Mouse (Mus musculus) liver, embryonic 12.5 days (tissue): Measurements from ENCODE around the gene Emx2. TPM values are rescaled to one million over a fixed set of nuclear protein-coding genes. Genes with fewer than 3 reads are reported as not detected.

ENCODE experiments used
- ATAC-seq: fragments of 200-750 bp; cut with Nextera tagmentation; 2 replicates; pipeline ENCODE4 v1.8.0; 2017; ENCODE audit warnings: moderate number of reproducible peaks, mild to moderate bottlenecking, moderate library complexity
- H3K27ac ChIP-seq: fragments of 300-500 bp; sonication (generic); 2 replicates; pipeline ENCODE4 v1.5.1; 2016; ENCODE audit warnings: mild to moderate bottlenecking
- H3K27me3 ChIP-seq: fragments of 300-500 bp; sonication (generic); replicated peaks from 2 replicates; pipeline ENCODE4 v1.6.1; 2016; ENCODE audit warnings: mild to moderate bottlenecking, moderate library complexity
- H3K36me3 ChIP-seq: fragments of 300-500 bp; sonication (generic); 2 replicates; pipeline ENCODE4 v1.6.1; 2016; ENCODE audit warnings: mild to moderate bottlenecking, moderate library complexity
- H3K4me1 ChIP-seq: fragments of 300-500 bp; sonication (generic); 2 replicates; pipeline ENCODE4 v1.6.1; 2016
- H3K4me2 ChIP-seq: fragments of 300-500 bp; sonication (generic); 2 replicates; pipeline ENCODE4 v1.6.1; 2016; ENCODE audit warnings: mild to moderate bottlenecking, moderate library complexity
- H3K4me3 ChIP-seq: fragments of 300-500 bp; sonication (generic); 2 replicates; pipeline ENCODE4 v1.5.1; 2016; ENCODE audit warnings: mild to moderate bottlenecking, moderate library complexity
- H3K9ac ChIP-seq: fragments of 300-500 bp; sonication (generic); 2 replicates; pipeline ENCODE4 v1.6.1; 2016; ENCODE audit warnings: mild to moderate bottlenecking, moderate library complexity
- H3K9me3 ChIP-seq: fragments of 300-500 bp; sonication (generic); replicated peaks from 2 replicates; pipeline ENCODE4 v1.6.1; 2016; ENCODE audit warnings: mild to moderate bottlenecking, moderate library complexity
- WGBS: fragments of 180-500 bp; shearing (Covaris S2); methylation state at CpG from one replicate; pipeline ENCODE4 v1.1.7; 2016; ENCODE audit not compliant: insufficient replicate concordance; 5-methylcytosine and 5-hydroxymethylcytosine counted together
- polyA plus RNA-seq: library from polyadenylated mRNA; unstranded; fragments of >200 nt; fragmentation: Nextera tagmentation; extraction: Ambion mirVana; gene quantifications from 2 replicates; pipeline ENCODE4 v1.2.1, GENCODE M21; 2016

Emx2 gene
- polyA plus RNA-seq = 0.05 and 0.11 TPM in 2 replicates

GRCm38 (mm10) chr19:59457951-59458742 lies at the start of gene Emx2:
TSS of gene Emx2 (plus strand) at chr19:59458372.
- no peaks in the 10 kb centered on the region for H3K36me3 ChIP-seq
- H3K9me3 ChIP-seq = no peaks in the 10 kb centered on the region
- ATAC-seq = no peak
- under 1% methylated on average over 58 of the region's 58 CpGs for WGBS
- H3K4me3 ChIP-seq = peak within 1 kb of the TSS; percentile 28
- H3K4me1 ChIP-seq = peaks cover 7% of the 10 kb centered on the region
- H3K27ac ChIP-seq = no peak within 1 kb of the TSS
- no peak within 1 kb of the TSS for H3K9ac ChIP-seq
- H3K4me2 ChIP-seq = peak within 1 kb of the TSS; percentile 48
- peaks cover 100% of the 10 kb centered on the region for H3K27me3 ChIP-seq

- Histone ChIP-seq H3K27me3 (peaks cover 41% of the 10 kb centered on the region), H3K9me3 (no peaks in the 10 kb centered on the region), H3K27ac (no peak overlapping the region), H3K36me3 (no peaks in the 10 kb centered on the region), H3K4me1 (0 out of 2 replicates have a peak, but pooled peaks cover 4% of the 10 kb centered on the region), H3K9ac (no peak overlapping the region), H3K4me3 (no peak overlapping the region), H3K4me2 (no peak overlapping the region)
- 33% methylated on average over 5 of the region's 5 CpGs for WGBS
- ATAC-seq = no peak
These were observed 44.0 kb upstream of the Emx2 start for GRCm38 (mm10) chr19:59414128-59414527.

GRCm38 (mm10) chr19:59418024-59418423 lies 40.1 kb upstream of the Emx2 start:
- WGBS = 3% methylated on average over 15 of the region's 15 CpGs
- no peak for ATAC-seq

GRCm38 (mm10) chr19:59418671-59419070 lies 39.5 kb upstream of the Emx2 start:
- 57% methylated on average over 6 of the region's 6 CpGs for WGBS
- Histone ChIP-seq H3K36me3 (no peaks in the 10 kb centered on the region), H3K27me3 (peaks cover 62% of the 10 kb centered on the region), H3K4me2 (no peak overlapping the region), H3K9ac (no peak overlapping the region), H3K27ac (no peak overlapping the region), H3K9me3 (no peaks in the 10 kb centered on the region), H3K4me3 (no peak overlapping the region), H3K4me1 (0 out of 2 replicates have a peak, but pooled peaks cover 4% of the 10 kb centered on the region)
- ATAC-seq = no peak

More at GRCm38 (mm10) chr19:59418024-59418423, 40.1 kb upstream of the Emx2 start:
- no peak overlapping the region for H3K9ac ChIP-seq
- no peak overlapping the region for H3K27ac ChIP-seq
- H3K4me1 ChIP-seq = 0 out of 2 replicates have a peak, but pooled peaks cover 4% of the 10 kb centered on the region
- H3K4me3 ChIP-seq = no peak overlapping the region
- H3K36me3 ChIP-seq = no peaks in the 10 kb centered on the region
- H3K9me3 ChIP-seq = no peaks in the 10 kb centered on the region
- H3K4me2 ChIP-seq = no peak overlapping the region
- H3K27me3 ChIP-seq = peaks cover 61% of the 10 kb centered on the region

GRCm38 (mm10) chr19:59422393-59422792 lies 35.8 kb upstream of the Emx2 start:
- no peak for ATAC-seq
- Histone ChIP-seq H3K9me3 (no peaks in the 10 kb centered on the region), H3K36me3 (no peaks in the 10 kb centered on the region), H3K27ac (no peak overlapping the region), H3K4me3 (no peak overlapping the region), H3K4me2 (no peak overlapping the region), H3K27me3 (peaks cover 51% of the 10 kb centered on the region), H3K9ac (no peak overlapping the region), H3K4me1 (0 out of 2 replicates have a peak, but pooled peaks cover 4% of the 10 kb centered on the region)
- WGBS = 25% methylated on average over 8 of the region's 8 CpGs

GRCm38 (mm10) chr19:59423685-59424084 lies 34.5 kb upstream of the Emx2 start:
- Histone ChIP-seq H3K4me3 (no peak overlapping the region), H3K27ac (no peak overlapping the region), H3K9me3 (no peaks in the 10 kb centered on the region), H3K9ac (no peak overlapping the region), H3K4me1 (no peaks in the 10 kb centered on the region), H3K27me3 (peaks cover 46% of the 10 kb centered on the region), H3K4me2 (no peak overlapping the region), H3K36me3 (no peaks in the 10 kb centered on the region)
- 40% methylated on average over 6 of the region's 6 CpGs for WGBS
- ATAC-seq = no peak

- no peak for ATAC-seq
- H3K4me1 ChIP-seq = no peaks in the 10 kb centered on the region
- H3K36me3 ChIP-seq = no peaks in the 10 kb centered on the region
- H3K4me3 ChIP-seq = no peak overlapping the region
- H3K9ac ChIP-seq = no peak overlapping the region
- peaks cover 34% of the 10 kb centered on the region for H3K27me3 ChIP-seq
- H3K9me3 ChIP-seq = no peaks in the 10 kb centered on the region
- WGBS = 63% methylated on average over 7 of the region's 7 CpGs
- no peak overlapping the region for H3K4me2 ChIP-seq
- no peak overlapping the region for H3K27ac ChIP-seq
These were observed 33.2 kb upstream of the Emx2 start for GRCm38 (mm10) chr19:59424975-59425374.

GRCm38 (mm10) chr19:59432286-59432685 lies 25.9 kb upstream of the Emx2 start:
- Histone ChIP-seq H3K4me3 (no peak overlapping the region), H3K9ac (no peak overlapping the region), H3K4me1 (no peaks in the 10 kb centered on the region), H3K27ac (no peak overlapping the region), H3K36me3 (no peaks in the 10 kb centered on the region), H3K27me3 (peaks cover 20% of the 10 kb centered on the region), H3K4me2 (no peak overlapping the region), H3K9me3 (no peaks in the 10 kb centered on the region)
- WGBS = 50% methylated on average over 6 of the region's 6 CpGs
- ATAC-seq = no peak

GRCm38 (mm10) chr19:59450561-59451135 lies 7.5 kb upstream of the Emx2 start:
- Histone ChIP-seq H3K4me3 (no peak overlapping the region), H3K27me3 (peaks cover 94% of the 10 kb centered on the region), H3K27ac (no peak overlapping the region), H3K9ac (no peak overlapping the region), H3K36me3 (no peaks in the 10 kb centered on the region), H3K9me3 (no peaks in the 10 kb centered on the region), H3K4me2 (no peak overlapping the region), H3K4me1 (no peaks in the 10 kb centered on the region)
- WGBS = 6% methylated on average over 14 of the region's 14 CpGs
- ATAC-seq = no peak

GRCm38 (mm10) chr19:59451441-59451951 lies 6.7 kb upstream of the Emx2 start:
- H3K9me3 ChIP-seq = no peaks in the 10 kb centered on the region
- peaks cover 94% of the 10 kb centered on the region for H3K27me3 ChIP-seq
- H3K4me2 ChIP-seq = no peak overlapping the region
- under 1% methylated on average over 31 of the region's 31 CpGs for WGBS
- no peaks in the 10 kb centered on the region for H3K4me1 ChIP-seq
- H3K36me3 ChIP-seq = no peaks in the 10 kb centered on the region
- H3K9ac ChIP-seq = no peak overlapping the region
- no peak overlapping the region for H3K4me3 ChIP-seq
- no peak overlapping the region for H3K27ac ChIP-seq
- ATAC-seq = no peak

- H3K27ac ChIP-seq = no peak overlapping the region
- 3% methylated on average over 4 of the region's 4 CpGs for WGBS
- no peaks in the 10 kb centered on the region for H3K9me3 ChIP-seq
- H3K4me2 ChIP-seq = no peak overlapping the region
- no peak overlapping the region for H3K4me3 ChIP-seq
- no peaks in the 10 kb centered on the region for H3K4me1 ChIP-seq
- no peak overlapping the region for H3K9ac ChIP-seq
- no peaks in the 10 kb centered on the region for H3K36me3 ChIP-seq
- no peak for ATAC-seq
- H3K27me3 ChIP-seq = peaks cover 96% of the 10 kb centered on the region
These were observed 5.9 kb upstream of the Emx2 start for GRCm38 (mm10) chr19:59452321-59452720.

GRCm38 (mm10) chr19:59453591-59453990 lies 4.6 kb upstream of the Emx2 start:
- Histone ChIP-seq H3K4me1 (no peaks in the 10 kb centered on the region; the same call in 1 of the 2 replicates), H3K4me2 (no peak overlapping the region), H3K9ac (no peak overlapping the region), H3K36me3 (no peaks in the 10 kb centered on the region), H3K9me3 (no peaks in the 10 kb centered on the region), H3K27ac (no peak overlapping the region), H3K4me3 (no peak overlapping the region), H3K27me3 (peaks cover 97% of the 10 kb centered on the region)
- ATAC-seq = no peak
- 14% methylated on average over 13 of the region's 13 CpGs for WGBS
